ENCODE assay signal across 31 mouse cellular contexts in genomic region chr1:98042425-98042824, GRCm38 (mm10). TPM values are rescaled to one million over a fixed set of nuclear protein-coding genes. Genes with fewer than 3 reads are reported as not detected.
DNase-seq lines count a peak whose midpoint lies in the region; ATAC-seq lines count a peak whose summit lies in the region.
"Had no signal": no experiment of that assay in that cellular context is flagged by ENCODE, and none has a peak within 500 bp of the region (broad histone marks: within the 10 kb centered on the region; RNA-seq: fewer than 3 reads in every experiment).

No protein-coding gene starts in this region.

- 0 out of 2 replicates have a peak, but pooled peaks cover 3% of the 10 kb centered on the region for H3K4me1 ChIP-seq in hindbrain, embryonic 13.5 days (replicated peaks)
- no peaks in the 10 kb centered on the region for H3K4me1 ChIP-seq in hindbrain, embryonic 16.5 days (ENCODE audit: control insufficient read depth, insufficient read depth, low read depth, low read length)
- H3K4me1 ChIP-seq in forebrain, embryonic 13.5 days = peaks cover 20% of the 10 kb centered on the region
- peaks cover 6% of the 10 kb centered on the region for H3K4me1 ChIP-seq in forebrain, embryonic 16.5 days (replicated peaks; ENCODE audit: control insufficient read depth, insufficient read depth, low read length)
- H3K4me1 ChIP-seq in midbrain, embryonic 15.5 days = peaks cover 7% of the 10 kb centered on the region
- H3K4me1 ChIP-seq in embryonic facial prominence, embryonic 10.5 days = peaks cover 11% of the 10 kb centered on the region
- H3K4me1 ChIP-seq: heart, embryonic 15.5 days; liver, embryonic 13.5 days had no signal

- peak overlapping the region; percentile 35; the same call in 1 of the 2 replicates for H3K27ac ChIP-seq in hindbrain, embryonic 13.5 days
- no peak overlapping the region for H3K27ac ChIP-seq in hindbrain, embryonic 16.5 days (ENCODE audit: low read depth, low read length)
- no peak overlapping the region for H3K27ac ChIP-seq in forebrain, embryonic 13.5 days
- no peak overlapping the region for H3K27ac ChIP-seq in forebrain, embryonic 16.5 days (ENCODE audit: low read length)
- H3K27ac ChIP-seq in midbrain, embryonic 15.5 days = peak overlapping the region; percentile 45; the same call in 1 of the 2 replicates
- H3K27ac ChIP-seq in embryonic facial prominence, embryonic 10.5 days (replicated peaks) = no peak overlapping the region
- H3K27ac ChIP-seq: heart, embryonic 10.5 days; heart, embryonic 15.5 days; hindbrain, embryonic 14.5 days; left cerebral cortex, adult 2 months; limb, embryonic 13.5 days; liver, embryonic 13.5 days; macrophage; stomach, postnatal 0 days had no signal

- H3K4me3 ChIP-seq in hindbrain, embryonic 13.5 days = no peak overlapping the region
- H3K4me3 ChIP-seq in hindbrain, embryonic 16.5 days (ENCODE audit: low read length) = no peak overlapping the region
- H3K4me3 ChIP-seq in forebrain, embryonic 13.5 days = no peak overlapping the region
- no peak overlapping the region for H3K4me3 ChIP-seq in forebrain, embryonic 16.5 days (replicated peaks; ENCODE audit: low read length)
- no peak overlapping the region for H3K4me3 ChIP-seq in midbrain, embryonic 15.5 days
- no peak overlapping the region for H3K4me3 ChIP-seq in embryonic facial prominence, embryonic 10.5 days
- H3K4me3 ChIP-seq: erythroblast, embryonic 14.5 days; heart, embryonic 10.5 days; heart, embryonic 15.5 days; left cerebral cortex, adult 2 months; limb, embryonic 13.5 days; liver, embryonic 13.5 days had no signal

- no peaks in the 10 kb centered on the region for H3K27me3 ChIP-seq in hindbrain, embryonic 13.5 days
- no peaks in the 10 kb centered on the region for H3K27me3 ChIP-seq in hindbrain, embryonic 16.5 days (replicated peaks; ENCODE audit: control insufficient read depth, insufficient read depth, low read length)
- H3K27me3 ChIP-seq in forebrain, embryonic 13.5 days = no peaks in the 10 kb centered on the region
- H3K27me3 ChIP-seq in forebrain, embryonic 16.5 days (replicated peaks; ENCODE audit: control insufficient read depth, insufficient read depth, low read length) = no peaks in the 10 kb centered on the region
- H3K27me3 ChIP-seq in midbrain, embryonic 15.5 days (replicated peaks) = no peaks in the 10 kb centered on the region
- no peaks in the 10 kb centered on the region for H3K27me3 ChIP-seq in embryonic facial prominence, embryonic 10.5 days (replicated peaks; ENCODE audit: low read depth, poor library complexity, severe bottlenecking)
- H3K27me3 ChIP-seq: heart, embryonic 15.5 days; limb, embryonic 13.5 days; liver, embryonic 13.5 days had no signal

- H3K36me3 ChIP-seq in hindbrain, embryonic 13.5 days = no peaks in the 10 kb centered on the region
- H3K36me3 ChIP-seq in hindbrain, embryonic 16.5 days (ENCODE audit: control insufficient read depth, insufficient read depth, low read length) = no peaks in the 10 kb centered on the region
- no peaks in the 10 kb centered on the region for H3K36me3 ChIP-seq in forebrain, embryonic 13.5 days (ENCODE audit: poor library complexity, severe bottlenecking)
- no peaks in the 10 kb centered on the region for H3K36me3 ChIP-seq in forebrain, embryonic 16.5 days (ENCODE audit: control insufficient read depth, insufficient read depth)
- no peaks in the 10 kb centered on the region for H3K36me3 ChIP-seq in midbrain, embryonic 15.5 days (replicated peaks)
- H3K36me3 ChIP-seq in embryonic facial prominence, embryonic 10.5 days (replicated peaks) = no peaks in the 10 kb centered on the region
- H3K36me3 ChIP-seq: heart, embryonic 10.5 days; heart, embryonic 15.5 days; limb, embryonic 13.5 days; liver, embryonic 13.5 days had no signal

- no peak overlapping the region for H3K4me2 ChIP-seq in hindbrain, embryonic 13.5 days
- H3K4me2 ChIP-seq in hindbrain, embryonic 16.5 days (ENCODE audit: low read length) = no peak overlapping the region
- H3K4me2 ChIP-seq in forebrain, embryonic 13.5 days = no peak overlapping the region
- no peak overlapping the region for H3K4me2 ChIP-seq in forebrain, embryonic 16.5 days (ENCODE audit: low read length)
- H3K4me2 ChIP-seq in midbrain, embryonic 15.5 days = no peak overlapping the region
- H3K4me2 ChIP-seq: heart, embryonic 15.5 days; hindbrain, embryonic 14.5 days; limb, embryonic 13.5 days; liver, embryonic 13.5 days had no signal

- H3K9ac ChIP-seq in hindbrain, embryonic 13.5 days = no peak overlapping the region
- H3K9ac ChIP-seq in hindbrain, embryonic 16.5 days (ENCODE audit: low read depth, low read length) = no peak overlapping the region
- no peak overlapping the region for H3K9ac ChIP-seq in forebrain, embryonic 13.5 days
- H3K9ac ChIP-seq in forebrain, embryonic 16.5 days (replicated peaks; ENCODE audit: low read depth, low read length) = no peak overlapping the region
- H3K9ac ChIP-seq in midbrain, embryonic 15.5 days = no peak overlapping the region
- H3K9ac ChIP-seq: heart, embryonic 15.5 days; hindbrain, embryonic 14.5 days; limb, embryonic 13.5 days; liver, embryonic 13.5 days had no signal

- H3K9me3 ChIP-seq in hindbrain, embryonic 13.5 days = no peaks in the 10 kb centered on the region
- H3K9me3 ChIP-seq in hindbrain, embryonic 16.5 days (ENCODE audit: control insufficient read depth, low read length) = no peaks in the 10 kb centered on the region
- H3K9me3 ChIP-seq in forebrain, embryonic 13.5 days (replicated peaks) = no peaks in the 10 kb centered on the region
- no peaks in the 10 kb centered on the region for H3K9me3 ChIP-seq in forebrain, embryonic 16.5 days (ENCODE audit: control insufficient read depth, low read length)
- no peaks in the 10 kb centered on the region for H3K9me3 ChIP-seq in midbrain, embryonic 15.5 days
- no peaks in the 10 kb centered on the region for H3K9me3 ChIP-seq in embryonic facial prominence, embryonic 10.5 days
- H3K9me3 ChIP-seq: heart, embryonic 10.5 days; heart, embryonic 15.5 days; limb, embryonic 13.5 days; liver, embryonic 13.5 days had no signal

- 26% methylated on average over 2 of the region's 2 CpGs for WGBS in hindbrain, embryonic 13.5 days
- 23% methylated on average over 2 of the region's 2 CpGs for WGBS in hindbrain, embryonic 16.5 days
- 2% methylated on average over 2 of the region's 2 CpGs for WGBS in forebrain, embryonic 13.5 days
- 6% methylated on average over 2 of the region's 2 CpGs for WGBS in forebrain, embryonic 16.5 days
- 12% methylated on average over 2 of the region's 2 CpGs for WGBS in midbrain, embryonic 15.5 days
- WGBS in embryonic facial prominence, embryonic 10.5 days = 24% methylated on average over 2 of the region's 2 CpGs

- DNase-seq in gastrocnemius, postnatal 10 days = no peak
- DNase-seq in embryonic facial prominence, embryonic 10.5 days (ENCODE audit: low spot score) = no peak
- DNase-seq: adrenal gland, adult 2 months; B cell, adult 2 months; cerebellum, adult 9-10 months; cerebellum, postnatal 36 days; gastrocnemius, postnatal 25 days; heart, adult 11 months; kidney, adult 11 months; kidney, postnatal 14 days; liver, embryonic 13.5 days; lung, adult 18-20 months; right cerebral cortex, postnatal 4 days; thymus, adult 18-20 months; thymus, postnatal 25 days had no signal

- no peak for ATAC-seq in hindbrain, embryonic 13.5 days (ENCODE audit: low FRiP score)
- ATAC-seq in hindbrain, embryonic 16.5 days = no peak
- peak; percentile 65 for ATAC-seq in forebrain, embryonic 13.5 days
- peak; percentile 76 for ATAC-seq in forebrain, embryonic 16.5 days
- ATAC-seq in midbrain, embryonic 15.5 days (replicated peaks) = no peak
- ATAC-seq: activated CD4-positive, CD25-positive, alpha-beta regulatory T cell, adult 4 months; inflammation-experienced regulatory T-cells, adult 6 months; lung, postnatal 0 days had no signal

RNA-seq across cellular contexts. Expression of gene Pam, which starts 53.0 kb away (rescaled TPM):
- polyA plus RNA-seq in hindbrain, embryonic 13.5 days (2015; fragmentation: Nextera tagmentation; extraction: Ambion mirVana) = 35.3 and 40.5 TPM in 2 replicates
- polyA plus RNA-seq in hindbrain, embryonic 16.5 days (2015; fragmentation: Nextera tagmentation; extraction: Ambion mirVana) = 22.3 and 25.1 TPM in 2 replicates
- polyA plus RNA-seq in forebrain, embryonic 13.5 days (2015; fragmentation: Nextera tagmentation; extraction: Ambion mirVana) = 39.1 and 49.8 TPM in 2 replicates
- polyA plus RNA-seq in forebrain, embryonic 16.5 days (2015; fragmentation: Nextera tagmentation; extraction: Ambion mirVana) = 45.1 and 53.9 TPM in 2 replicates
- polyA plus RNA-seq in midbrain, embryonic 15.5 days (2015; fragmentation: Nextera tagmentation; extraction: Ambion mirVana) = 35.8 and 40.7 TPM in 2 replicates
- total RNA-seq in gastrocnemius, postnatal 10 days (2021) = 10 to 100 TPM; 85.6 to 88.1 TPM
- polyA plus RNA-seq in embryonic facial prominence, embryonic 10.5 days (2016; fragmentation: Nextera tagmentation; extraction: Ambion mirVana) = 11.3 and 11.7 TPM in 2 replicates

Comparison
In these comparisons a context has a peak if more than half of its experiments do, and no peak if none do; other contexts are left out.
1. H3K27ac ChIP-seq: peak in hindbrain, embryonic 13.5 days (single experiment) and midbrain, embryonic 15.5 days (single experiment); none in hindbrain, embryonic 16.5 days (single experiment), forebrain, embryonic 13.5 days (single experiment), forebrain, embryonic 16.5 days (single experiment) and embryonic facial prominence, embryonic 10.5 days (single experiment).
2. ATAC-seq: peak in forebrain, embryonic 13.5 days (single experiment) and forebrain, embryonic 16.5 days (single experiment); none in hindbrain, embryonic 13.5 days (single experiment), hindbrain, embryonic 16.5 days (single experiment) and midbrain, embryonic 15.5 days (single experiment).